Mouse (Mus musculus): ENCODE results near the gene P2rx5. TPM values are rescaled to one million over a fixed set of nuclear protein-coding genes. Genes with fewer than 3 reads are reported as not detected.

Gene P2rx5
- polyA plus RNA-seq, 1 experiment, result 5.5 TPM

GRCm38 (mm10) chr11:73207621-73208020 lies 47.4 kb downstream of the P2rx5 start:
- Histone ChIP-seq H3K4me1 (ENCODE audit: control insufficient read depth, insufficient read depth, low read length) (no peaks in the 10 kb centered on the region), H3K4me3 (replicated peaks; ENCODE audit: extremely low read depth, low read depth, low read length) (no peak overlapping the region)
- no peak for DNase-seq
- TF ChIP-seq CTCF (IDR thresholded peaks at IDR 0.05; ENCODE audit: insufficient read depth, low read length), result no peak
- TF ChIP-seq POLR2A (IDR thresholded peaks at IDR 0.05; ENCODE audit: borderline replicate concordance, extremely low read depth, low read depth, low read length), result no peak
- WGBS, result 79% methylated on average over 2 of the region's 2 CpGs

GRCm38 (mm10) chr11:73213956-73214355 lies 53.7 kb downstream of the P2rx5 start:
- no peaks in the 10 kb centered on the region for H3K4me1 ChIP-seq (ENCODE audit: control insufficient read depth, insufficient read depth, low read length)
- H3K4me3 ChIP-seq (replicated peaks; ENCODE audit: extremely low read depth, low read depth, low read length), result no peak overlapping the region
- TF ChIP-seq CTCF (IDR thresholded peaks at IDR 0.05; ENCODE audit: insufficient read depth, low read length) (no peak), POLR2A (IDR thresholded peaks at IDR 0.05; ENCODE audit: borderline replicate concordance, extremely low read depth, low read depth, low read length) (no peak)
- DNase-seq, result no peak
- 72% methylated on average over 3 of the region's 3 CpGs for WGBS

GRCm38 (mm10) chr11:73219671-73220070 lies 59.5 kb downstream of the P2rx5 start:
- no peak for DNase-seq
- Histone ChIP-seq H3K4me1 (ENCODE audit: control insufficient read depth, insufficient read depth, low read length) (no peaks in the 10 kb centered on the region), H3K4me3 (replicated peaks; ENCODE audit: extremely low read depth, low read depth, low read length) (no peak overlapping the region)
- no peak for TF ChIP-seq CTCF (IDR thresholded peaks at IDR 0.05; ENCODE audit: insufficient read depth, low read length)
- TF ChIP-seq POLR2A (IDR thresholded peaks at IDR 0.05; ENCODE audit: borderline replicate concordance, extremely low read depth, low read depth, low read length), result no peak
- 59% methylated on average over 2 of the region's 2 CpGs for WGBS

GRCm38 (mm10) chr11:73220651-73221050 lies 60.4 kb downstream of the P2rx5 start:
- no peaks in the 10 kb centered on the region for H3K4me1 ChIP-seq (ENCODE audit: control insufficient read depth, insufficient read depth, low read length)
- TF ChIP-seq POLR2A (IDR thresholded peaks at IDR 0.05; ENCODE audit: borderline replicate concordance, extremely low read depth, low read depth, low read length) (no peak), CTCF (IDR thresholded peaks at IDR 0.05; ENCODE audit: insufficient read depth, low read length) (no peak)
- DNase-seq, result no peak
- WGBS, result 79% methylated on average over 1 of the region's 1 CpGs
- H3K4me3 ChIP-seq (replicated peaks; ENCODE audit: extremely low read depth, low read depth, low read length), result no peak overlapping the region

Other genes with a start within 250 kb of the P2rx5 start
- 253 and 256 TPM in 2 replicates for gene Atp2a3, start 199.3 kb upstream of the P2rx5 start, polyA plus RNA-seq (2012; rRNA removed)
- gene P2rx1, start 161.3 kb upstream of the P2rx5 start, polyA plus RNA-seq (2012; rRNA removed), result 3.2 and 4.4 TPM in 2 replicates
- gene Camkk1, start 141.4 kb upstream of the P2rx5 start, polyA plus RNA-seq (2012; rRNA removed), result 8.7 and 9.3 TPM in 2 replicates
- gene Ncbp3, start 112.6 kb upstream of the P2rx5 start, polyA plus RNA-seq (2012; rRNA removed), result 1.7 and 3.6 TPM in 2 replicates
- gene Itgae, start 69.8 kb upstream of the P2rx5 start, polyA plus RNA-seq (2012; rRNA removed), result 3.8 and 4.3 TPM in 2 replicates
- gene Haspin, start 22.1 kb upstream of the P2rx5 start, polyA plus RNA-seq (2012; rRNA removed), result 0.41 and 0.70 TPM in 2 replicates
- 47.9 and 55.4 TPM in 2 replicates for gene Emc6, start 16.6 kb downstream of the P2rx5 start, polyA plus RNA-seq (2012; rRNA removed)
- 109 and 123 TPM in 2 replicates for gene Tax1bp3, start 16.7 kb downstream of the P2rx5 start, polyA plus RNA-seq (2012; rRNA removed)
- gene Ctns, start 38.6 kb downstream of the P2rx5 start, polyA plus RNA-seq (2012; rRNA removed), result 14.2 and 17.2 TPM in 2 replicates
- 3.7 and 4.4 TPM in 2 replicates for gene Shpk, start 39.0 kb downstream of the P2rx5 start, polyA plus RNA-seq (2012; rRNA removed)
- 0.09 and 0.55 TPM in 2 replicates for gene Trpv1, start 73.9 kb downstream of the P2rx5 start, polyA plus RNA-seq (2012; rRNA removed)
- gene Trpv3, start 107.0 kb downstream of the P2rx5 start, polyA plus RNA-seq (2012; rRNA removed), result 0.14 and 0.49 TPM in 2 replicates
- 1.5 and 2.2 TPM in 2 replicates for gene Aspa, start 169.2 kb downstream of the P2rx5 start, polyA plus RNA-seq (2012; rRNA removed)
- 0.05 TPM in 1 of 2 replicates, not detected in the other for gene Gm49340, start 169.3 kb downstream of the P2rx5 start, polyA plus RNA-seq (2012; rRNA removed)
- gene Spata22, start 169.3 kb downstream of the P2rx5 start, polyA plus RNA-seq (2012; rRNA removed), result not detected in 2 replicates
- gene Olfr20, start 190.4 kb downstream of the P2rx5 start, polyA plus RNA-seq (2012; rRNA removed), result not detected in 2 replicates
- gene Olfr376, start 210.8 kb downstream of the P2rx5 start, polyA plus RNA-seq (2012; rRNA removed), result not detected in 2 replicates
- not detected in 2 replicates for gene Olfr1, start 239.2 kb downstream of the P2rx5 start, polyA plus RNA-seq (2012; rRNA removed)

Measured in lung, adult 2 months (tissue).